Mouse (Mus musculus): Measurements from ENCODE around the gene S1pr1.

Gene S1pr1

DNA sequence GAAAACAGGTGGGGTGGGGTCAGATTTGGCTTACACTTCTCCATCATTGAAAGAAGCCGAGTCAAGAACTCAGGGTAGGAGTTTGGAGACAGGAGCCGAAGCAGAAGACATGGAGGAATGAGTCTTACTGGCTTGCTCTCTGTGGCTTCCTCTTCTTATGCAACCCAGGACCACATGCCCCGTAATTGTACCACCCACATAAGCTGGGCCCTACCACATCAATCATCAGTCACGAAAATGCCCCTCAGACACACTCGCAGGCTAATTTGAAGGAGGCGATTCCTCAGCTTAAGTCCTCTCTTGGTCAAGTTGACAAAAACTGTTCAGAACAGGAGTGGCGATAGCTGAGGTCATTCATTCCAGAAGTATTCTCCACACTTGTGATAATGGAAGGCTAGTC lies 35.9 kb downstream of the S1pr1 start:
- intact Hi-C loops (cut with DNase I), result no loop called here

DNA sequence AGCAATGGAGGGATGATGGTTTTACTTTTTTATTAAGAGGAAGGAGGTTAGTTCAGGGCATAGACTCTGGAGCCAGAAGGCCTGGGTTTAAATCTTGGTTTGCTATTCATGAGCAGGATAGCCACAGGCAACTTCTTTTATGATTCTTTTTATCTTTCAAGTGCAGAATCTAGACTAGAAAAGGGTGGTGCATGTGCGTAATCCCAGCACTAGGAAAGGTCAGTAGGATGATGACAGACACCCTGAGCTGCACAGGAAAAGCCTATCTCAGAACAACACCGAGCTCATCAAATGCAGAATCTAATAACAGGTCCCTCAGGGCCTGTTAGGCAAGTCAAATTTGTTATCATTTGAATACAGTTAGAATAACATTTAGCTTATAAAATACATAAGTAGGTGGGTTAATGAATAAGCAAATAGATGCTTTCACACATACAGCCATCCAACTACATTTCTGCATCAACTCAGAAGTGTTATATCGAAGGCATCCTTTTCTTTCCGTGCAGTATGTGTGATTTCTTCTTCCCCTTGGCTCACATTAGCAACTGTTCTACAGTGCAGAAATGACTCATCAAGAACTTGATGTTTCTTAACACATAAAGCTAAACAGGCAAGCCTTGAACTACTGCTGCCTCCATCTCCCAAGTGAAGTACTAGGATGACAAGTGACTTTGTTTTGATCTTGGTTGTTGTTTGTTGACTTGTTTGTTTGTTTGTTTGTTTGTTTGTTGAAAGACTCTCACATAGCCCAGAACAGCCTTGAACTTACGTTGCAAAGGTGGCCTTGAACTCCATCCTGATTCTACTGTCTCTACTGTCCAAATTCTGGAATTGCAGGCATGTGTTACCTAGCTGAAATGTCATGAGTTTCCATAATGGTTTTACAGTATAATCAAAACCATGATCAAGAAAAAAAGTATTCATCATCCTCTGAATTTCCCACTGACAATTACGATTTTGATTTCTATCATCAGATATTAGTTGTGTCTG lies 39.0 kb downstream of the S1pr1 start:
- intact Hi-C loops (cut with DNase I), result no loop called here

DNA sequence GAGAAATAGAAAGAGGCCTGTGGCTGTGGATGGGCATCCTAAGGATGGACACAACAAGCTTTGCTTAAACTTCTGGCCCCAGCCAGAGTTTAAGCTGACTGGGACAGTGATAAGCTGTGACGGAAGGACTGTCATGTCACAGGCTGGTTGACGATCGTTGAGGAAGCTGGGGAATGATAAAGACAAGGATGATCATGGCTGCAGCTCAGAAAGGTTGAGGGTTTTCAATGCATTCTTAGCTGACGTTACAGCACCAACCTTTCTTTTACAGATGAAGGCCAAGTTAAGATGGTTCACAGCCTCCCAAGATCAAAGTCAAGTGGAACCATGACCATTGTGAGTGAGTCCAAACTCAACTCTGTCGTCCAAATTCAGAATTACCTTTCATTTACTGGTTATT lies 40.2 kb downstream of the S1pr1 start:
- intact Hi-C loops (cut with DNase I), result no loop called here

- intact Hi-C loops (cut with DNase I), result no loop called here
Observed at GRCm38 (mm10) chr3:115673663-115674157, 41.2 kb downstream of the S1pr1 start.

DNA sequence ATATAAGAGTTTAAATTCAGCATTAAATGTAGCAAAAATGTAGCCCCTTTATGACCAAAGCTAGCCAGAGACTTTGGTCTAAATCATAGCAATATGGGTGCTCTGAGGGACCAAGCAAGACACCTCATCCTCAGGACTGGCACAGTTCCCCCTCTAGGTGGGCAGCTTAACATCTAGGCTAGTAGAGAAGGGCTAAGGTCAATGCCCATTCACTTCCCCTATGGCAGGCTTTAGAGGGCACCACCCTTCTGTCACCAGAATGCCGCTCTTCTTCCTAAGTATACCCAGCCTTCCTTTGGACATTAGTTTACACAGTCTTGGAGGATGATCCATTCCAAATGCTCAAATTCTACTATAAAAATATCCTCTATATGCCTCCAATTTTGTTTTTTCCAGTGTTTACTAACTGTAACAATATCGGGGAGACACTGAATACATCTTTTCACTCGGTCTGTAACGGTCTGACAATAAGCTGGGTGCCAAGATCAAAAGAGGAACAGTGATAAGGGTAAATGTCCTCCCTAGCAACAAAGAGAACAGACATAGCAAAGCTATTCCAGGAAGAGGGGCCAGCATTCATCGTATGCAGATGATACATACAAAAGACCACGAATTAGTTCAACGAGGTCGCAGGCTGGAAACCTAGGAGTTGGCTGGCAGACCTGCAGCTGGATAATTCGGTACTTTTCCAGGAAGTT lies 41.8 kb downstream of the S1pr1 start:
- intact Hi-C loops (cut with DNase I), result no loop called here

DNA sequence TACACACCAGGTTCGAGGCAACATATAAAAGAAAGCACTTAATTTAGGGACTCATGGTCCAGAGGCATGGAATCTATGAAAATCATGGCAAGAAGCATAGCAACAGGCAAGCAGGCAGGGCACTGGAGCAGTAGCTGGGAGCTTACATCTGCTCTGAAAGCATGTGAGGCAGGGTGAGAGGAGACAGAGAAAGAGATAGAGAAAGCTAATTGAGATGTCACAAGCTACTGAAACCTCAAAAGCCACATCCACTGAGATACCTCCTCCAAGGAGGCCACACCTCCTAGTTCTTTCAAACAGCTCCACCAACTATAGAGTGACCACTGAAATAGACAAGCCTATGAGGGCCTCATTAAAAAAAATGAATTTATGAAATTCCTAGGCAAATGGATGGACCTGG lies 45.6 kb downstream of the S1pr1 start:
- intact Hi-C loops (cut with DNase I), result no loop called here

DNA sequence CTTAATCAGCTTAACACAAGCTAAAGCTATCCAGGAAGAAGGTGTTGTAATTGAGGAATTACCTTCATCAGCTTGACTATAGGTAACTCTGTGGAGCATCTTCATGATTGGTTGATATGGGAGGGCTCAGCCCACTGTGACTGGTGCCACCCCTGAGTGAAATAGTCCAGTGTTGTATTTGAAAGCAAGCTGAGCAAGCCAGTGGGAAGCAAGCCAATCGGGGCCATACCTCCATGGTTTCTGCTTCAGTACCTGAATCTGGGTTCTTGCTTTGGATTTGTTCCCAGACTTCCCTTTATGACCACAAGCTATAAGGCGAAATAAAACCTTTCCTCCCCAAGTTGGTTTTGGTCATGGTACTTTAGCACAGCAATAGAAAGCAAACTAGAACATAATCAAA lies 47.7 kb downstream of the S1pr1 start:
- intact Hi-C loops (cut with DNase I), result no loop called here

DNA sequence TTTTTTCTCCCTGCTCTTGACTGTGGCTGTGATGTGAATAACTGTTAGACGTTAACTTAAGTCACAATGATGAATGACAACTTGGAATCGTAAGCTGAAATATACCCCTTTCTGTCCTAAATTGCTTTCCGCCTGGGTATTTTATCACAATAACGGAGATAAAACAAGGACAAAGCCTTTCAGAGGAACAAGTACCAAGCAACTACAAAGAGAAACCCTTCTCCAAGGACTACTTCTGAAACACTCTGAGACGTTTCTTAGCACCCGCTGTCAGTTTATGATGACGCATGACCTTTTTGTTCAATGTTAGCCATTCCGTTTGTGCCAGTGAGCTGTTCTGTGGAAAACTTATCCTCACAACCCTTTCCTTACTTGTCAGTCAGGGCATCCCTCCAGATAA lies 48.3 kb downstream of the S1pr1 start:
- intact Hi-C loops (cut with DNase I), result no loop called here

DNA sequence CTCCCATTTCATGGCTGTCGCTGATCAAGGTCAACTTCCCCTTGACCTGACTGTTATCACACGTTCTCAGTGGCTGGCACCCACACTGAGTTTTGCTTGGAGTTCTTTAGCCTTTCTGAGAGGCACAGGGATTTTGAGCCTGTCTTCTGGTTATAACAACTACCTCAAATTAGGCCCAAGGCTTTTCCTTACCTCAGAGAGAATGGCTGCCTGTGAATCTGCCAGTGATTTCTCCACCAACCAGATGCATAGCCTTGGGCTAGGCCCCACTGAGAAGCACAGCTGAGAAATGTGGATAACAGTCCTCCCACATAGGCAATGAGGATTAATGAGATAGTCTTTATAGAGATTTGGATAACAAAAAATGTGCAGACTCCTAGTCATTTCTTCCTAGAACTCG lies 50.4 kb downstream of the S1pr1 start:
- intact Hi-C loops (cut with DNase I), result no loop called here

- intact Hi-C loops (cut with DNase I), result loop anchor here (1.0 to 2.0 kb wide), 2 partner anchors 52 to 318 kb away; no protein-coding TSS in a partner anchor
Observed at GRCm38 (mm10) chr3:115660701-115661460, 54.0 kb downstream of the S1pr1 start.

Measured in adrenal gland (tissue).